Comparison of ENCODE assay signal across 8 mouse cellular contexts in the genomic region with DNA sequence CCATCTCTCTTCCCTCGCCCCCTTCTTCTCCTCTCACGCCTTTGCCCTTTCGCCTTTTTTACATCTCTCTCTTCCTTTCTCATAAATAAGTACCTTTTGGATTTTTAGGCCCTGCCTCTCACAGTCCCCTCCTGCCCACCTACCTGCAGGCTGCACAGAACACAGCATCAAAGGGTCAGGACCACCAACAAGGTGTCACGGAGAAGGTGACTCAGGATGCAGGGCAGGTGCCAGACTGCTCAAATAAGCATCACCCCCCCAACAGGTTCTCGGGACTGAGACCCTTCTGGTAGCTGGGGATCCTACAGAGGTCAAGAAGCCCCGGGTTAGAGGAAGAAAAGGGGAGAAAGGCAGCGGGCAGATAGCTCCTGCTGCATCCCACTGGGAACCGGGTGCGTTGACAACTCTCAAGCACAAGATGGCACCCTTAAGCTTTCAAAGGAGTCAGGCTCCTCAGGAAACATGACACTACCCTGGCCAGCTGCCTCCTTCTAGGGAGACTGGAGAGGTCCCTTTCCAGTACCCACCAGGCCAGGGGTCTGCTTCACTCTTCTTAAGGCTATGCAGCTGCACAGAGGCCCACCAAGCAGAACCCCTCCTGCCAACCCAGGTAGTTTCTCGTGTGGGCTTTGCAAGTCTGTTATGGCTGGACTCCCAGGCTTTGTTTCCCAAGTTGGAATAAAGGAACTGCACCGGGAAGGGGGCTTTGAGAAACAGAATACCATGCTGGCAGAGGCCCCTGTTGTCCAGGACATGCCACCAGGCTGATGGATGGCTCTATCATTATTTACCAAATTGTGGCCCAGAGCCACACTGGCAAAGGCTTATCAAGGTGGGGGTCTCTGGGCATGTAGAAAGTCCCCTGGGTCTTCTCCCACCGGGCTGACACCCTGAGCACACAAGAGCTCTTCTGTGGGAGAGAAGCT.
DNase-seq lines count a peak whose midpoint lies in the region; ATAC-seq and TF ChIP-seq lines count a peak whose summit lies in the region.

No protein-coding gene starts in this region.

- DNase-seq in adrenal gland, adult 8-10 months: peak; percentile 21
- DNase-seq in frontal cortex, postnatal 36 days (ENCODE audit: low spot score in 2 of 2): peak; percentile 70 to 85
- peak; percentile 95 for DNase-seq in hindbrain, postnatal 0 days (ENCODE audit: low spot score)
- peak; percentile 65 to 71 for DNase-seq in left cerebral cortex, adult 2 months (ENCODE audit: extremely low spot score in 1 of 2, low spot score in 2 of 2)
- DNase-seq in lung, postnatal 25 days (ENCODE audit: low spot score): peak; percentile 41
- peak; percentile 81 for DNase-seq in right cerebral cortex, adult 2 months (ENCODE audit: low spot score in 2 of 2)
- no peak for DNase-seq in B cell, adult 2 months

- peak; percentile 89 for TF ChIP-seq CTCF in hindbrain, postnatal 0 days (IDR thresholded peaks at IDR 0.05; ENCODE audit: low read depth)
- peak; percentile 92 for TF ChIP-seq CTCF in left cerebral cortex, adult 2 months (IDR thresholded peaks at IDR 0.05)

- 31% methylated on average over 12 of the region's 12 CpGs for WGBS in hindbrain, postnatal 0 days

- no peaks in the 10 kb centered on the region for H3K9me3 ChIP-seq in hindbrain, postnatal 0 days (ENCODE audit: low read length)

- no peaks in the 10 kb centered on the region for H3K36me3 ChIP-seq in hindbrain, postnatal 0 days (ENCODE audit: insufficient read depth, low read length)

- no peak overlapping the region for H3K4me3 ChIP-seq in hindbrain, postnatal 0 days (ENCODE audit: low read length)
- no peak overlapping the region for H3K4me3 ChIP-seq in left cerebral cortex, adult 2 months

- H3K27ac ChIP-seq in hindbrain, postnatal 0 days: no peak overlapping the region
- H3K27ac ChIP-seq in left cerebral cortex, adult 2 months: no peak overlapping the region

- H3K27me3 ChIP-seq in hindbrain, postnatal 0 days (ENCODE audit: insufficient read depth, low read length): no peaks in the 10 kb centered on the region

- no peak overlapping the region for H3K4me2 ChIP-seq in hindbrain, postnatal 0 days (ENCODE audit: low read depth, low read length)

- peak; percentile 94 for ATAC-seq in common myeloid progenitor, adult 5-6 weeks (replicated peaks; ENCODE audit: low read depth, poor library complexity, severe bottlenecking)
- peak; percentile 84 for ATAC-seq in hindbrain, postnatal 0 days

- H3K4me1 ChIP-seq in hindbrain, postnatal 0 days (ENCODE audit: insufficient read depth, low read length): peaks cover 5% of the 10 kb centered on the region; the same call in 1 of the 2 replicates

- intact Hi-C loops in left cerebral cortex, adult 2 months (cut with DNase I): loop anchor here (2.0 to 10.0 kb wide), 7 partner anchors 175 to 1638 kb away; no protein-coding TSS in a partner anchor

- no peak overlapping the region for H3K9ac ChIP-seq in hindbrain, postnatal 0 days (replicated peaks; ENCODE audit: low read length)

Comparison
In these comparisons a context has a peak if more than half of its experiments do, and no peak if none do; other contexts are left out.
1. DNase-seq: peak in adrenal gland, adult 8-10 months (single experiment), frontal cortex, postnatal 36 days (2 of 2), hindbrain, postnatal 0 days (single experiment), left cerebral cortex, adult 2 months (2 of 2), lung, postnatal 25 days (single experiment) and right cerebral cortex, adult 2 months (2 of 2); none in B cell, adult 2 months (0 of 2).